Mouse (Mus musculus) kidney, adult 8-10 months (tissue): ENCODE data around the gene Sfi1.
A peak's percentile ranks its signal among the peaks of the same experiment; 100 is the strongest.
"Not testable (repeated sequence)": the region's sequence is repeated elsewhere in the genome, so short reads cannot be mapped to it uniquely, and the experiment has no call there.

ENCODE experiments used
- DNase-seq, 2 experiments: peaks; one replicate each; pipeline ENCODE4 v3.0.0; 2022

The Sfi1 gene

GRCm38 (mm10) chr11:3145359-3146165 is 47.7 kb downstream of the Sfi1 start:
- not testable (repeated sequence) for DNase-seq

- DNase-seq: not testable (repeated sequence)
Observed at GRCm38 (mm10) chr11:3143984-3144383, 49.3 kb downstream of the Sfi1 start.

- peak; percentile 77 to 87 for DNase-seq
Observed at GRCm38 (mm10) chr11:3142413-3142812, 50.9 kb downstream of the Sfi1 start.

- DNase-seq: not testable (repeated sequence)
Observed at GRCm38 (mm10) chr11:3140967-3141535, 52.2 kb downstream of the Sfi1 start.

- DNase-seq: peak in 1 of 2 experiments; percentile 52
Observed at GRCm38 (mm10) chr11:3138323-3138722, 54.9 kb downstream of the Sfi1 start.

- DNase-seq: peak in 1 of 2 experiments; percentile 52
Observed at GRCm38 (mm10) chr11:3137279-3137678, 56.0 kb downstream of the Sfi1 start.

GRCm38 (mm10) chr11:3135956-3136355 is 57.3 kb downstream of the Sfi1 start:
- DNase-seq: not testable (repeated sequence)

GRCm38 (mm10) chr11:3135391-3135790 is 57.9 kb downstream of the Sfi1 start:
- DNase-seq: not testable (repeated sequence)

- not testable (repeated sequence) for DNase-seq
Observed at GRCm38 (mm10) chr11:3133360-3133759, 59.9 kb downstream of the Sfi1 start.

GRCm38 (mm10) chr11:3132957-3133356 is 60.3 kb downstream of the Sfi1 start:
- DNase-seq: not testable (repeated sequence)

GRCm38 (mm10) chr11:3132001-3132400 is 61.3 kb downstream of the Sfi1 start:
- DNase-seq: peak; percentile 69 to 71

GRCm38 (mm10) chr11:3129852-3130251 is 63.4 kb downstream of the Sfi1 start:
- peak; percentile 78 for DNase-seq

- DNase-seq: not testable (repeated sequence)
Observed at GRCm38 (mm10) chr11:3129276-3129675, 64.0 kb downstream of the Sfi1 start.

GRCm38 (mm10) chr11:3127303-3127795 is 65.9 kb downstream of the Sfi1 start:
- DNase-seq: not testable (repeated sequence)

GRCm38 (mm10) chr11:3126478-3127302 is 66.6 kb downstream of the Sfi1 start:
- peak; percentile 91 for DNase-seq

GRCm38 (mm10) chr11:3125922-3126321 is 67.3 kb downstream of the Sfi1 start:
- DNase-seq: not testable (repeated sequence)

- not testable (repeated sequence) for DNase-seq
Observed at GRCm38 (mm10) chr11:3124932-3125810, 68.1 kb downstream of the Sfi1 start.

- DNase-seq: no peak
Observed at GRCm38 (mm10) chr11:3114403-3114802, 78.9 kb downstream of the Sfi1 start.

GRCm38 (mm10) chr11:3106154-3106553 is 87.1 kb downstream of the Sfi1 start:
- no peak for DNase-seq

GRCm38 (mm10) chr11:3105261-3105731 is 88.0 kb downstream of the Sfi1 start:
- DNase-seq: no peak

GRCm38 (mm10) chr11:3104501-3105260 is 88.6 kb downstream of the Sfi1 start:
- DNase-seq: not testable (repeated sequence)
